Mouse (Mus musculus): ENCODE data around the gene Ociad1. TPM values are rescaled to one million over a fixed set of nuclear protein-coding genes. Genes with fewer than 3 reads are reported as not detected.

Ociad1 gene
- total and polyA plus RNA-seq, 3 experiments = 121 to 324 (median 223) TPM

GRCm38 (mm10) chr5:73339779-73340722 lies 47.5 kb downstream of the Ociad1 start:
- no peak overlapping the region for H3K4me3 ChIP-seq (ENCODE audit: low read depth, low read length)
- H3K4me1 ChIP-seq (ENCODE audit: insufficient read depth, low read depth, low read length) = peaks cover 13% of the 10 kb centered on the region
- no peaks in the 10 kb centered on the region for H3K9me3 ChIP-seq (replicated peaks)
- ATAC-seq (ENCODE audit: extremely low read depth, insufficient number of reproducible peaks, low FRiP score, poor library complexity, severe bottlenecking) = no peak
- H3K27me3 ChIP-seq (ENCODE audit: insufficient read depth, low read length) = peaks cover 59% of the 10 kb centered on the region
- no peaks in the 10 kb centered on the region for H3K36me3 ChIP-seq (replicated peaks)
- no peak for DNase-seq (ENCODE audit: low spot score)
- no peak for TF ChIP-seq GATA1 (IDR thresholded peaks at IDR 0.05; ENCODE audit: borderline replicate concordance, low read length)
- no peak for TF ChIP-seq CTCF (IDR thresholded peaks at IDR 0.05; ENCODE audit: low read depth, low read length)
- no peak for TF ChIP-seq POLR2AphosphoS5 (IDR thresholded peaks at IDR 0.05; ENCODE audit: insufficient replicate concordance, low read depth, low read length)
- no peak for TF ChIP-seq TAL1 (conservative IDR thresholded peaks at IDR 0.05; ENCODE audit: low read depth, low read length)
- no peak for TF ChIP-seq GATA2 (IDR thresholded peaks at IDR 0.05; ENCODE audit: borderline replicate concordance, low read depth, low read length)

- Histone ChIP-seq H3K9me3 (replicated peaks) (no peaks in the 10 kb centered on the region), H3K4me1 (ENCODE audit: insufficient read depth, low read depth, low read length) (peaks cover 13% of the 10 kb centered on the region), H3K4me3 (ENCODE audit: low read depth, low read length) (no peak within 1 kb of the TSS), H3K36me3 (replicated peaks) (no peaks in the 10 kb centered on the region), H3K27me3 (ENCODE audit: insufficient read depth, low read length) (peaks cover 59% of the 10 kb centered on the region)
- TF ChIP-seq GATA1 (IDR thresholded peaks at IDR 0.05; ENCODE audit: borderline replicate concordance, low read length) = no peak
- TF ChIP-seq TAL1 (conservative IDR thresholded peaks at IDR 0.05; ENCODE audit: low read depth, low read length) = no peak
- TF ChIP-seq GATA2 (IDR thresholded peaks at IDR 0.05; ENCODE audit: borderline replicate concordance, low read depth, low read length) = no peak
- TF ChIP-seq POLR2AphosphoS5 (IDR thresholded peaks at IDR 0.05; ENCODE audit: insufficient replicate concordance, low read depth, low read length) = no peak
- TF ChIP-seq CTCF (IDR thresholded peaks at IDR 0.05; ENCODE audit: low read depth, low read length) = no peak
- ATAC-seq (ENCODE audit: extremely low read depth, insufficient number of reproducible peaks, low FRiP score, poor library complexity, severe bottlenecking) (no peak), DNase-seq (ENCODE audit: low spot score) (no peak)
Observed at GRCm38 (mm10) chr5:73340723-73341235, 48.2 kb downstream of the Ociad1 start, which contains the start of gene Ociad2. Gene Ociad2 (minus strand): TSS chr5:73341028.

GRCm38 (mm10) chr5:73342701-73343355 lies 50.2 kb downstream of the Ociad1 start:
- no peak overlapping the region for H3K4me3 ChIP-seq (ENCODE audit: low read depth, low read length)
- no peak for DNase-seq (ENCODE audit: low spot score)
- no peak for ATAC-seq (ENCODE audit: extremely low read depth, insufficient number of reproducible peaks, low FRiP score, poor library complexity, severe bottlenecking)
- no peaks in the 10 kb centered on the region for H3K36me3 ChIP-seq (replicated peaks)
- H3K9me3 ChIP-seq (replicated peaks) = no peaks in the 10 kb centered on the region
- peaks cover 52% of the 10 kb centered on the region for H3K27me3 ChIP-seq (ENCODE audit: insufficient read depth, low read length)
- peaks cover 13% of the 10 kb centered on the region for H3K4me1 ChIP-seq (ENCODE audit: insufficient read depth, low read depth, low read length)
- TF ChIP-seq CTCF (IDR thresholded peaks at IDR 0.05; ENCODE audit: low read depth, low read length) (no peak), TAL1 (conservative IDR thresholded peaks at IDR 0.05; ENCODE audit: low read depth, low read length) (no peak), GATA1 (IDR thresholded peaks at IDR 0.05; ENCODE audit: borderline replicate concordance, low read length) (no peak), POLR2AphosphoS5 (IDR thresholded peaks at IDR 0.05; ENCODE audit: insufficient replicate concordance, low read depth, low read length) (no peak), GATA2 (IDR thresholded peaks at IDR 0.05; ENCODE audit: borderline replicate concordance, low read depth, low read length) (no peak)

- ATAC-seq (ENCODE audit: extremely low read depth, insufficient number of reproducible peaks, low FRiP score, poor library complexity, severe bottlenecking) = no peak
- DNase-seq (ENCODE audit: low spot score) = no peak
- Histone ChIP-seq H3K36me3 (replicated peaks) (no peaks in the 10 kb centered on the region), H3K4me3 (ENCODE audit: low read depth, low read length) (no peak overlapping the region), H3K4me1 (ENCODE audit: insufficient read depth, low read depth, low read length) (peaks cover 6% of the 10 kb centered on the region), H3K9me3 (replicated peaks) (no peaks in the 10 kb centered on the region), H3K27me3 (ENCODE audit: insufficient read depth, low read length) (peaks cover 46% of the 10 kb centered on the region)
- no peak for TF ChIP-seq POLR2AphosphoS5 (IDR thresholded peaks at IDR 0.05; ENCODE audit: insufficient replicate concordance, low read depth, low read length)
- TF ChIP-seq GATA2 (IDR thresholded peaks at IDR 0.05; ENCODE audit: borderline replicate concordance, low read depth, low read length) = no peak
- TF ChIP-seq TAL1 (conservative IDR thresholded peaks at IDR 0.05; ENCODE audit: low read depth, low read length) = no peak
- no peak for TF ChIP-seq CTCF (IDR thresholded peaks at IDR 0.05; ENCODE audit: low read depth, low read length)
- no peak for TF ChIP-seq GATA1 (IDR thresholded peaks at IDR 0.05; ENCODE audit: borderline replicate concordance, low read length)
Observed at GRCm38 (mm10) chr5:73344310-73344709, 51.7 kb downstream of the Ociad1 start.

GRCm38 (mm10) chr5:73345254-73345653 lies 52.7 kb downstream of the Ociad1 start:
- ATAC-seq (ENCODE audit: extremely low read depth, insufficient number of reproducible peaks, low FRiP score, poor library complexity, severe bottlenecking) = no peak
- peaks cover 45% of the 10 kb centered on the region for H3K27me3 ChIP-seq (ENCODE audit: insufficient read depth, low read length)
- H3K36me3 ChIP-seq (replicated peaks) = no peaks in the 10 kb centered on the region
- H3K4me3 ChIP-seq (ENCODE audit: low read depth, low read length) = no peak overlapping the region
- DNase-seq (ENCODE audit: low spot score) = no peak
- peaks cover 9% of the 10 kb centered on the region for H3K4me1 ChIP-seq (ENCODE audit: insufficient read depth, low read depth, low read length)
- no peaks in the 10 kb centered on the region for H3K9me3 ChIP-seq (replicated peaks)
- TF ChIP-seq CTCF (IDR thresholded peaks at IDR 0.05; ENCODE audit: low read depth, low read length) (no peak), POLR2AphosphoS5 (IDR thresholded peaks at IDR 0.05; ENCODE audit: insufficient replicate concordance, low read depth, low read length) (no peak), GATA2 (IDR thresholded peaks at IDR 0.05; ENCODE audit: borderline replicate concordance, low read depth, low read length) (no peak), GATA1 (IDR thresholded peaks at IDR 0.05; ENCODE audit: borderline replicate concordance, low read length) (no peak), TAL1 (conservative IDR thresholded peaks at IDR 0.05; ENCODE audit: low read depth, low read length) (no peak)

- H3K27me3 ChIP-seq (ENCODE audit: insufficient read depth, low read length) = peaks cover 24% of the 10 kb centered on the region
- no peaks in the 10 kb centered on the region for H3K9me3 ChIP-seq (replicated peaks)
- no peak for DNase-seq (ENCODE audit: low spot score)
- TF ChIP-seq TAL1 (conservative IDR thresholded peaks at IDR 0.05; ENCODE audit: low read depth, low read length) = no peak
- H3K4me3 ChIP-seq (ENCODE audit: low read depth, low read length) = no peak overlapping the region
- peaks cover 30% of the 10 kb centered on the region for H3K4me1 ChIP-seq (ENCODE audit: insufficient read depth, low read depth, low read length)
- no peaks in the 10 kb centered on the region for H3K36me3 ChIP-seq (replicated peaks)
- no peak for ATAC-seq (ENCODE audit: extremely low read depth, insufficient number of reproducible peaks, low FRiP score, poor library complexity, severe bottlenecking)
Observed at GRCm38 (mm10) chr5:73349514-73349913, 56.9 kb downstream of the Ociad1 start.

Measured in G1E (cell line).